Mouse (Mus musculus) embryonic stem cell, embryonic (primary cell): ENCODE data around the gene Pip4k2c.
"Not testable (repeated sequence)": the region's sequence is repeated elsewhere in the genome, so short reads cannot be mapped to it uniquely, and the experiment has no call there.

Experiments
- CTCF ChIA-PET, 4 experiments: fragments of 300-600 bp in 2 of 4; fragments of 350-600 bp in 2 of 4; sonication (Branson Sonifier 250); formaldehyde crosslinking; loops; one replicate each; lab custom pipeline; 2022; ENCODE audit warnings: inconsistent platforms in 2 of 4; lab: Charles Lee
- POLR2A ChIA-PET, 4 experiments: fragments of 300-600 bp in 2 of 4; fragments of 350-600 bp in 2 of 4; sonication (Branson Sonifier 250); formaldehyde crosslinking; loops; one replicate each; lab custom pipeline; 2022; ENCODE audit warnings: antibody characterized with exemption in 4 of 4, inconsistent platforms in 1 of 4; lab: Charles Lee

Pip4k2c gene

GRCm38 (mm10) chr10:127197505-127198110 lies 13.8 kb downstream of the Pip4k2c start:
- ChIA-PET CTCF (interaction anchor here in 2 of 4 experiments (0.6 to 1.9 kb wide), 3 partner anchors 13 to 469 kb away, joined by 3 to 6 read pairs (median 3); no protein-coding TSS in a partner anchor), POLR2A (interaction anchor here in 3 of 4 experiments (0.6 to 7.9 kb wide), 18 partner anchors 9 to 144 kb away, joined by 3 to 71 read pairs (median 4); partner anchors contain the start of genes Pip4k2c (in 3 of the 3), Gli1 (in 1 of the 3), Mars (in 1 of the 3) and Slc26a10 (in 1 of the 3))

DNA sequence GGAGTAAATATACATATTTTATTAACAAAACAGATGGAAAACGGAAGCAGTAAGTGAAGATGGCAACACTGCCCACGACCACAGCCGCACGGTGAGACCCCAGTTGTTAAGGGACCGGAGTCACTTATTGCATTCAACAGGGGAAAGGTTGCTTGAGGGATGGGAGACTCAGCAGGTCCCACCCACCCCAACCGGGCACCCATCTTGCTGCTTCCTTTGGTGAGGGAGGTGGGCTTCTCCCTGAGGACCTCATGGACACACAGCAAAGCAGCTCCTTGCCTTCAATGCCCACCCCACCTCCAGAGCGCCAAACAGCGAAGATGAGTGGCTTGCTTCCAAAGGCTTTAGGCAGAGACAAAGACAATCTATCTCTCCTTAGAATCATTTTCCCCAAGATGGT lies 14.3 kb downstream of the Pip4k2c start:
- CTCF ChIA-PET, result interaction anchor here in 2 of 4 experiments (0.9 to 1.9 kb wide), 3 partner anchors 12 to 27 kb away, joined by 3 to 6 read pairs (median 6); no protein-coding TSS in a partner anchor
- POLR2A ChIA-PET, result interaction anchor here in 3 of 4 experiments (0.9 to 7.9 kb wide), 15 partner anchors 13 to 145 kb away, joined by 3 to 71 read pairs (median 4); partner anchors contain the start of genes Pip4k2c (in 3 of the 3), Gli1 (in 1 of the 3), Mars (in 1 of the 3) and Slc26a10 (in 1 of the 3)

GRCm38 (mm10) chr10:127196392-127196791 lies 15.0 kb downstream of the Pip4k2c start:
- ChIA-PET CTCF (interaction anchor here in 2 of 4 experiments (0.7 to 1.9 kb wide), 4 partner anchors 26 to 136 kb away, joined by 3 to 7 read pairs (median 6); no protein-coding TSS in a partner anchor), POLR2A (interaction anchor here in 3 of 4 experiments (0.6 to 7.9 kb wide), 17 partner anchors 8 to 453 kb away, joined by 3 to 71 read pairs (median 5); partner anchors contain the start of genes Pip4k2c (in 2 of the 3), Slc26a10 (in 1 of the 3) and Tspan31 (in 1 of the 3))

- ChIA-PET CTCF (interaction anchor here in 3 of 4 experiments (0.6 to 1.9 kb wide), 7 partner anchors 9 to 1550 kb away, joined by 3 to 6 read pairs (median 4); no protein-coding TSS in a partner anchor), POLR2A (interaction anchor here in 3 of 4 experiments (0.7 to 7.9 kb wide), 28 partner anchors 8 to 144 kb away, joined by 3 to 71 read pairs (median 5); partner anchors contain the start of genes Pip4k2c (in 3 of the 3), Slc26a10 (in 1 of the 3) and Tspan31 (in 1 of the 3))
These were observed 15.9 kb downstream of the Pip4k2c start, which contains the start of gene Dtx3 for GRCm38 (mm10) chr10:127195328-127196129. TSS of gene Dtx3 (minus strand) at chr10:127195728.

GRCm38 (mm10) chr10:127194428-127195327 lies 16.7 kb downstream of the Pip4k2c start:
- CTCF ChIA-PET, result interaction anchor here in 2 of 4 experiments (0.5 to 1.3 kb wide), 8 partner anchors 8 to 1551 kb away, joined by 3 to 6 read pairs (median 3); no protein-coding TSS in a partner anchor
- POLR2A ChIA-PET, result interaction anchor here (0.6 to 3.4 kb wide), 31 partner anchors 9 to 459 kb away, joined by 3 to 27 read pairs (median 4); partner anchors contain the start of genes Pip4k2c (in 3 of the 4) and Slc26a10 (in 1 of the 4)

GRCm38 (mm10) chr10:127193011-127193410 lies 18.4 kb downstream of the Pip4k2c start:
- POLR2A ChIA-PET, result interaction anchor here in 2 of 4 experiments (0.7 to 3.4 kb wide), 9 partner anchors 8 to 88 kb away, joined by 3 to 27 read pairs (median 9); partner anchors contain the start of gene Pip4k2c (in 2 of the 2)
- CTCF ChIA-PET, result no interaction called here

DNA sequence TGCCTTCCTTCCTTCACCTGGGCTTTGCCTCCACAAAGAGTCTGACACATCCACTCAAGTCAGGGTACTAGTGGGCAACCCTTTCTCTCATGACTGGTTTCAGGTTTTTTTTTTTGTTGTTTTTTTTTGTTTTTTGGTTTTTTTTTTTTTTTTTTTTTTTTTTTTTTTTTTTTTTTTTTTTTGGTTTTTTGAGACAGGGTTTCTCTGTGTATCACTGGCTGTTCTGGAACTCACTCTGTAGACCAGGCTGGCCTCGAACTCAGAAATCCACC lies 19.4 kb downstream of the Pip4k2c start:
- POLR2A ChIA-PET, result interaction anchor here in 1 of 4 experiments (1.3 to 3.6 kb wide), 6 partner anchors 9 to 98 kb away, joined by 3 to 14 read pairs (median 8); partner anchors contain the start of gene Pip4k2c
- CTCF ChIA-PET, result not testable (repeated sequence)

DNA sequence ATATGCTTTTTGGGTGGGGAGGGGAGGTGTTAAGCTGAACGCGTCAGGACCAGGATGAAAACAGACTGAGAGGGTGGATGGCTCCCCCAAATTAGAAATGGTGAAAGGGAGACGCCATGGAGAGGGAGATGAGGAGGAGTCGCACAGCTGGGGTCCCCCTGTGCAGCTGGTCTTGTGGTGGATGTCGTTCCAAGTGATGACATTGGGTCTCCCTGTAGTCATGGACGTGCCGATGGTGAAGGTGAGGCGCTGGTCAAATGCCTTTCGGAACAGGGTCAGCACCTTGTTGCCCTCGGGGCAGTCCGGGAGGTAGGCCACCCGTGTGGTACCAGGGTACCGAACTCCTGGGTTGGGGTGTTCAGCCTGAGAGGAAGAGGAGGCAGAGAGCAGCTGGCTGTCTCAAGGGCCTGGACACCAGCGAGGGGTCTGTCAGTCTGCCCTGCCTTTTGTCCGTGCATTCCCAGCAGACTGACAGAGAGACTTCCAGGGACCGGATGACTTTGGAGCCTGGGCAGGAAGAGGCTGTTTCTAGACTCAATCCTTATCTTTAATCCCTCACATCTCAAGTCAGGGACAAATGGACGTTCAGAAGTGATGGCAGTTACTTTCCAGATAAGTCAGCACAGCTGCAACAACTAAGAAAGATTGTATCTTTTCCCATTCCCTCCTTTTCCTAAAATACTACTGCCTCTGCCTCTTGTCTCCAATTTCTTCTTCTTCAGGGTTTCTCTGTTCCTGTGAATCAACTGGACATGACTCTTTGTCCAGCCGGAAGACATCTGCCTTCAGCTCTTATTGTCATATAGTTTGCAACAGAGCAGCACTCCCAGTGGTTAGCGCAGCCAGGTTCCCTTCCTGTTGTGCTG lies 20.0 kb downstream of the Pip4k2c start:
- ChIA-PET CTCF (interaction anchor here in 2 of 4 experiments (0.6 to 1.4 kb wide), 2 partner anchors 21 to 26 kb away, joined by 3 to 7 read pairs; no protein-coding TSS in a partner anchor), POLR2A (interaction anchor here in 3 of 4 experiments (0.9 to 3.6 kb wide), 18 partner anchors 8 to 99 kb away, joined by 3 to 14 read pairs (median 5); partner anchors contain the start of genes Pip4k2c (in 2 of the 3) and Slc26a10 (in 1 of the 3))

GRCm38 (mm10) chr10:127190398-127191190 lies 20.8 kb downstream of the Pip4k2c start:
- ChIA-PET CTCF (interaction anchor here (0.6 to 1.4 kb wide), 9 partner anchors 20 to 133 kb away, joined by 3 to 7 read pairs (median 3); partner anchors contain the start of gene Mars (in 1 of the 4)), POLR2A (interaction anchor here (0.6 to 3.6 kb wide), 25 partner anchors 9 to 263 kb away, joined by 3 to 14 read pairs (median 4); partner anchors contain the start of genes Pip4k2c (in 2 of the 4) and Slc26a10 (in 1 of the 4))

GRCm38 (mm10) chr10:127189651-127190381 lies 21.6 kb downstream of the Pip4k2c start, which contains the start of gene Arhgef25:
TSS of gene Arhgef25 (minus strand) at chr10:127190083.
- ChIA-PET CTCF (interaction anchor here (0.6 to 1.4 kb wide), 8 partner anchors 19 to 134 kb away, joined by 3 to 7 read pairs (median 3); partner anchors contain the start of gene Mars (in 1 of the 4)), POLR2A (interaction anchor here (0.6 to 3.6 kb wide), 25 partner anchors 9 to 262 kb away, joined by 3 to 14 read pairs (median 4); partner anchors contain the start of genes Pip4k2c (in 3 of the 4) and Slc26a10 (in 1 of the 4))

DNA sequence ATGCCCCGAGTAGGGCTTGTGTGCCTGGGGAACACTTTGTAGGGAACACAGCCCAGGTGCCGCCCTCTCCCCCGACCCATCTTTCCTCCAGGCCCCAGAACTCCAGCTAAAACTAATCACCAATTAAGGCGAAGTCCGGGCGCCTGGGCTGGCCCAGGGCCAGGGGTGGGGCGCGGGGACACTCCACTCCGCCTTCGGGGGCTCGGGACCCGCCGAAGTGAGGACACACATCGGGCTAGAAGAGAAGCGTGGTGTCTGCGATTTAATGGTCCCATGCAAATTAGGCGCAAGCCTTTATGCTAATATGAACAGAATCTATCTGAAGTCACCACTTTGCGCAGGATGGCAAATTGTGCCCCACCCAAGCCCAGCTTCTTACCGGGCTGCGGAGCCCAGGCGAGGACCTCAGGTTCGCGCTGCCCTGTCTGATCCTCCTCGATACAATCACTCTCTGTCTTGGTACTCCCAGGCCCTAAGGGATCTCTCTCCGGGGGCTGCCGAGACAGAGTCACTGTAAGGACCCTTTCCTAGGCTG lies 22.2 kb downstream of the Pip4k2c start:
- ChIA-PET POLR2A (interaction anchor here in 3 of 4 experiments (0.6 to 3.6 kb wide), 13 partner anchors 9 to 94 kb away, joined by 3 to 13 read pairs (median 4); partner anchors contain the start of genes Pip4k2c (in 2 of the 3) and Os9 (in 1 of the 3)), CTCF (interaction anchor here in 2 of 4 experiments (0.7 to 1.0 kb wide), 2 partner anchors 18 to 138 kb away, joined by 3 read pairs; no protein-coding TSS in a partner anchor)

- POLR2A ChIA-PET, result interaction anchor here in 3 of 4 experiments (0.6 to 3.6 kb wide), 17 partner anchors 8 to 95 kb away, joined by 3 to 13 read pairs (median 4); partner anchors contain the start of genes Pip4k2c (in 3 of the 3), Os9 (in 1 of the 3) and Slc26a10 (in 1 of the 3)
- CTCF ChIA-PET, result interaction anchor here in 2 of 4 experiments (0.7 to 2.0 kb wide), 3 partner anchors 17 to 137 kb away, joined by 3 to 4 read pairs (median 3); no protein-coding TSS in a partner anchor
These were observed 22.8 kb downstream of the Pip4k2c start for GRCm38 (mm10) chr10:127188465-127189115.

DNA sequence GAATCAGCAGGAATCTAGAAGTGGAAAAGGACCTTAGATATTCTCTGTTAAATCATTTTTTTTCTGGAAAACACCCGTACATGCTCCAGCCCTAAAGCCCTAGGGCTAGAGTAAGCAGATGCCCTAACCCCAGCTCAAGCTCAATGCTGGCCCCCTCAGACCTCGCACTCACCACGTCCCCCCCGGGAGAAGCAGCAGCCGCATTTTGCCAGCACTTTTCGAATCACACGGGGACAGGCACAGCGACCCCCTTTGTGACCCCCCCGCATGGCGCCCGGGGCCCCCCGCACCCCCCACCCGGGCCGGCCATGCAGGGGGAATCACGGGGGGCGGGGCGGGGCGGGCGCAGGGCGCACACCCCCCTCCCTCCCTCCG lies 23.3 kb downstream of the Pip4k2c start:
- POLR2A ChIA-PET, result interaction anchor here in 3 of 4 experiments (0.7 to 2.6 kb wide), 18 partner anchors 8 to 151 kb away, joined by 3 to 9 read pairs (median 4); partner anchors contain the start of genes Pip4k2c (in 2 of the 3) and Slc26a10 (in 1 of the 3)
- CTCF ChIA-PET, result interaction anchor here in 1 of 4 experiments (2.0 kb wide), 1 partner anchor 27 kb away, joined by 4 read pairs; no protein-coding TSS in a partner anchor
